Mouse (Mus musculus): ENCODE data around the gene Ccdc60.
A peak's percentile ranks its signal among the peaks of the same experiment; 100 is the strongest.

Ccdc60 gene

DNA sequence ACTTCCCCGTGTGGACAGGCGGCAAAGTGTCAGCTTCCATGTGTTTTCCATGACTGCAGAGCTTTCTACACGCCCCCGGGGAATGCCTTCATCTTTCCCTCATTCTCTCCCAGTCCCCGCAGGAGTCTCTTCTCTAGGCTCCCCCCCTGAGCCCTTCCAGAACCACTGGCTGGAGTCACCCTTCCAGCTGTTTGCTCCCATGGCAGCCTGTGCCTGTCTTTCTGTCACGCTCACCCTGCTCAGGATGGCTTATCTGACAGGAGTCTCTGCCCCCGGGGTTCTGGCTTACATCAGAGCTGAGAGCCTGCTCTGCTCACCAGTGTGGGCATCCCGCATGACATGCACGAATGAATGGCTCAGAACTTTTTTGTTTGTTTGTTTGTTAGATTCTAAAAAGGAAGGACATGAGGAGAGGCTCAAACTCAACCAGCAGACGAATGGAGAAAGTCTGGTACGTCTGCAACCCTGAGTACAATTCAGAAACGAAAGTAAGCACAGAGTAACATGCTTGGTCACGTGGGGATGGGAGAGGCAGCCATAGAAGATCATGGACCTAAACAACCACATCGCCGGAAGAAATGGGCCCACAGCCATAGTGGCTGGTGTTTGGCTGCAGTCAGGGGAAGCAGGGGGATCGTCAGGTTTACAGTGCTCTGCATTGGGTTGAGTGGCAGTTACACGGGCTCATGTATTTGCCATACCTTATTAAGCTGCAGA, 17.1 kb downstream of the Ccdc60 start:
- no peak for DNase-seq (ENCODE audit: low spot score)

DNA sequence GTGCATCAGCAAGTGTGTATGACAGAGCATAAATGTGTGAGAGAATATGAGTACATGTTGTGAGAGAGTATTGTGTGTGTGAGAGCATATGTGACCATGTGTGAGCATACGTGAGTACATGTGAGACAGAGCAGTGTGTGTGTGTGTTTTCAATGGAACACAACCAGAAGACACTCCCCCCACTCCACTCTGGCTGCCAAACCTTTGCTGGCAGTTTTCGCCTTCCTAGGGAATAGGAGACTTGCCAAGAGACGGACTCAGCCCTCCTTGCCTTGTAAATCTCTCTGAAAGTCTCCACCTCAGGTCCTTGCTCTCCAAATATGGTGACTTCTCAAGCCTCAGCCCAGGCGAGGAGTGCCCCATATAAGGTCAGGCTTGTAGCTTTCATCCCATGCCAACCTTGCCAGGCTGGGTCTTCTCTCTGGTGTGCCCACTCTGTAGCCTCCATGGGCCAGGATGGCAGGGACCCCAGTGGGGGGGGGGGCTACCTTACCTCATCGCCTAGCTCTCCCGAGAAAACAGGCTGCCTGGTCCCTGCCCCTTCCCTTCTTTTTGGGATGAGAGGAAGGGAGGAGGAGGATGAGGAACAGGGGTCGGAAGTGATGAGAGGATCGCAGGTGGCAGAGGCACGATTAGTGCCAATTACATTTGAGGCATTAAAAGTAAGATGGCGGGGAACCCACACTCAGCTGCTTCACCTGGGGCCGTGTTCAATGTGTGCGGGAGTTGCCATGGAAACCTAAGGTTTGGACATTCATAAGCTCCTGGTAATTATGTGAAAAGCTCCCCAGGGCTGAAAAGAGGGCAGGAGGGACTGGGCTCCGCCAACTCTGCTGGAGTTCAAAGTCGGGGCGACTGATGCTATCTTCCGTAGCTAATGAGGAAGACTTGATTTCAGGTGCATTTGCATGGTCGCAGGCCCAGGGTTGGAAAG, 19.3 kb downstream of the Ccdc60 start:
- no peak for DNase-seq (ENCODE audit: low spot score)

DNA sequence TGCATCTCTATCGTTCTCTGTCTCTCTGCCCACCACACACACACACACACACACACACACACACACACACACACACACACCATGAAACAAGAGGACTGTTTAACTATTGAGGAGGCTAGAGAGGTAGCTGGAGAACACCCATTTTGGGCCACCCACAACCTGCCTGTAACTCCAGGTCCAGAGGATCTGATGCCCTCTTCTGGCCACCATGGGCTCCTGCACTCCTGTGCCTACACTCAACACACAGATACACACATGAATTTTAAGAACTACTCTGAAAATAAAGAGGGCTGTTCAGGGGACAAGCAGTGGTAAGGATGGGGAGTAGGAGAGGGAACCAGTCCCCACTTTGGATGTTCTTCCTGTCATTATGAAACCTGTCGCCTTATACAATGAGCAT, 26.1 kb downstream of the Ccdc60 start:
- DNase-seq (ENCODE audit: low spot score): no peak

DNA sequence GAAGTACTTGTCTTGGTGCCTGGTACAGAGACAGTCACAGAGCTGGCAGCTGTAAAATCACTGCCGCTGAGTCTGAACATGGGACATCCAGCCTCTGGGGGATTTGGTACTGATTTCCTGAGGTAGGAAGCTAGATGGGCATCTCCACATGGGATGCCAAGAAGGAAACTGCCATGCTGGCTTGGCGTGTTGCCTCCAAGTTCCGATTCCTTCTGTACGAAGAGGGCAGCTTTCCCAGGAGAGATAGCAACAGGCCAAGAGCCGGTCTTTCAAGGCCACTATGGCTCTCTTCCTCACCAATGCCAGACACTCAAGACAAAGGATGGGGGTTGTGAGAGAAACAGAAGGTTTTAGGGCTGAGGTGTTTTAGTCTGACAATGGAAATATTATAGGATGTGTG, 26.8 kb downstream of the Ccdc60 start:
- DNase-seq (ENCODE audit: low spot score): no peak

DNA sequence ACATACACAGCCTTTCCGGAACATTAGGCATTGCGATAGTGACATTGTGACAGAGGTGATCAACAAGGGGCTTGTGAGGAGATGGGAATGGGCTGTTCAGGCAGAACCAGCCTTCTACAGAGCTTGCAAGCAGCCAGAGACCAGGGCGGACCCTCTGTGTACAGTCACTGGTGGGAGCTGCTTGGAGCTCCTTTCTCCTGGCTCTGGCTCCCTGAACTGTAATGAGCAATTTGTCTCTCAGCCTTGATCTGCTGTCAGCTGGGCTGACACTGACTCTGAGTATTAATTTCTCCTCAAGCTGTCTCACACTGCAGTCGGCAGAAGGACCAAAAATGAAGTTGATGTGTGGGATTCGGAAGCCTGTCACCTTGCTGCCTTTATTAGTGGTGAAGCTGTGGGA, 28.4 kb downstream of the Ccdc60 start:
- DNase-seq (ENCODE audit: low spot score): no peak

DNA sequence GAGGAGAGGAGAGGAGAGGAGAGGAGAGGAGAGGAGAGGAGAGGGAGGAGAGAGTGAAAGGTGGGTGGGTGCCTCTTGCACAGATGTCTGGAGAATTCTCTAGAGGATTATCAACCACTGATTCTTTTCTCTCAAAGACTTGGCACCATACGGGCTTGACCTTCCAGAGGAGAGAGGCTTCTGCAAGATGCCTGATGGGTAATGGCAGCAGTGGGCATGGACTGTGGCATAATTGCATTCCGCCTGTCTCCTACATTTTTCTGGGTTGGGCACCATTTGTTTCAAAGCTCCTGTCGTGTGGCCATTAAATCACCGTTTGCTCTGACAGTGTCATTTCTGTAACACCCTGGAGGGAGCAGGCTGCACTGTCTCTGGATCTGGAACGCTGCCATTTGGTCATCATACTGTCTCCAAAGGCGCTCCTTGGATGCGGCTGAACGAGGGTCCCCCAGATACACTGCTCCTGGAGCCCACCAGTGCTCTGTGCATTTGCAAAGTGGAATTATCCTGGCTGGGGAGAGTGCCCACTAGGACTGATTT, 30.4 kb downstream of the Ccdc60 start:
- no peak for DNase-seq (ENCODE audit: low spot score)

DNA sequence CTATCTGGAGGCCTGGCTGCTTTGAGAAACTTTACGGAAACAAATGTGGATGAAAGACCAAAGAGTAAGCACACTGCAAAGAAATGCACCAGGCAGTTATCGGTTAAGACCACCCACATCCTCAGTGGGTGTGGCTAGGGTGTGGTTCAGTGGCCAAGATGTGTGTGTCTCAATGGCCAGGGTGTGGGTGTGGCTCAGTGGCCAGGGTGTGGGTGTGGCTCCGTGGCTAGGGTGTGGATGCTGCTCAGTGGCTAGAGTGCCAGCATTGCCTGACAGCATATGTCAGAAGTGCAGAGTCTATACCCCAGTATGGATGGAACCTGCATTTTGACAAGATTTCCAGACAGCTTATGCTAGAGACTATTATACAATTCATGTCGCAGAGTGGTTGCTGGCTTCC, 34.9 kb downstream of the Ccdc60 start:
- DNase-seq (ENCODE audit: low spot score): no peak

DNA sequence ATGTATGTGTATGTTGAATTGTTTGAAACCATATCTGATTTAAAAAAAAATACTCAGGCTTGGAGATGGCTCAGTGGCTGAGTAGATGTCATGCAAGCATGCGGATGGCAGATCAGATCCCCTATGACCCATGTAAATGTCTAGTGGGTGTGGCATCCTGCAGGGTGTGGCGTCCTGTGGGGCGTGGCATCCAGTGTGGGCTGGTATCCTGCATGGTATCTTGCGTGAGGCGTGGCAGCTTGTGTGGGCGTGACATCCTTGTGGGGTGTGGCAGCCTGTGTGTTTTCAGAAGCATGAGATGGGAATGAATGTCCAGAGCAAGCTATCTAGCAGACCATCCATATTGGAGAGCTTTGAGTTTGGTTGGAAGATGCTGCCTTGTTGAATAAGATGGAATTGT, 36.6 kb downstream of the Ccdc60 start:
- DNase-seq (ENCODE audit: low spot score): no peak

DNA sequence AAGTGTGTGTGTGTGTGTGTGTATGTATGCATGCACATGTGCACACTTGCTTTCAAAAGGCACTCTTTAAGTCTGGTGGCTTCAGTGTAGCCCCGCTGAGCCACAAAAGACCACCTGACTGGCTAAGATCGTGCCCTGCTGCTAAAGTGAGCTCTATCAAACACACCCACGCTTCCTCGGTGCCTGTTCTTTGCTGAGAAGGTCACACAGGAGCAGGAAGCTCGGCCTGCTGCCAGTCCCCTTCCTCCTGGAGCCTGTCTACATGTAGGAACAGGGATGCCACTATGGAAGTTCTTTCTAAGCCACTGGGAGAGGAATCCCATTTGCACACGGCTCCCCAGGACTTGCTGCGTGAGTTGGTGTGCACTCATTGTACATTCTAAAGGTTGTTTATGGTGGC, 42.1 kb downstream of the Ccdc60 start:
- DNase-seq (ENCODE audit: low spot score): no peak

DNA sequence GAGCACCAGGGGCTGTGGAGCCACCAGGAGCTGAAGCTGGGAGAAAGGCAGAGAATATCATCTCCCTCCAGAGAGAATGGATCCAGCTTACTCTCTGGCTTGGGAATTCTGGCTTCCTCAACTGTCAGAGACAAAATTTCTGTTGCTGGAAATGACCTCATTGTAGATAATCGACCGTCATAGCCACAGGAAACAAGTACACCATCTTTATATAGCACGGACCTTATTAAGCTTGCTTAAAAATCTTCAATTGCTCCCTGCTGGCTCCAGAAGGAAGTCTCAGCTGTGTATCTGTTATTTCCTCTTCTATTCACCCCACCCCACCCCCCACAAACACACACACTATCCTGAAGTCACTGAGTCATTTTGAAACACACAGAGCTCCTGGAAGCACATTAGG, 44.3 kb downstream of the Ccdc60 start:
- DNase-seq (ENCODE audit: low spot score): no peak

DNA sequence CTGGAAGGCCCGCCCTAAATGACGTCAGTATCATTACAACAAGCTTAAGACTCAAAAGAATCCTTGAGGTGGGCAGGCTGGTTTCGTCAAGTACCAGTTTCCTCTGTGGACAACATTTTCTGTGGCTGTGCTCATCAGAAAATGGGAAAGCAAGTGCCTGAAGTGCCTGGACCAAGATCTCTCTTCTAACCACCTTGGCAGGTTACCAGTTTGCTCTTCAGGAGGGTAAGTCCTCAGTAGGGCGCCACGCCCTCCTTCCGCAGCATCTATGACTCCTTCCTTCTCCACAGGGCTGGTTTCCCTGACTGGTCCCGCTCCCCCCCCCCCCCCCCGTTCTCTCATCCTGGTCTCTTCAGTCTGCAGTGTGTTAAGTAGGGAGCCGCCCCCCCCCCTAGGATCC, 45.2 kb downstream of the Ccdc60 start:
- no peak for DNase-seq (ENCODE audit: low spot score)

DNA sequence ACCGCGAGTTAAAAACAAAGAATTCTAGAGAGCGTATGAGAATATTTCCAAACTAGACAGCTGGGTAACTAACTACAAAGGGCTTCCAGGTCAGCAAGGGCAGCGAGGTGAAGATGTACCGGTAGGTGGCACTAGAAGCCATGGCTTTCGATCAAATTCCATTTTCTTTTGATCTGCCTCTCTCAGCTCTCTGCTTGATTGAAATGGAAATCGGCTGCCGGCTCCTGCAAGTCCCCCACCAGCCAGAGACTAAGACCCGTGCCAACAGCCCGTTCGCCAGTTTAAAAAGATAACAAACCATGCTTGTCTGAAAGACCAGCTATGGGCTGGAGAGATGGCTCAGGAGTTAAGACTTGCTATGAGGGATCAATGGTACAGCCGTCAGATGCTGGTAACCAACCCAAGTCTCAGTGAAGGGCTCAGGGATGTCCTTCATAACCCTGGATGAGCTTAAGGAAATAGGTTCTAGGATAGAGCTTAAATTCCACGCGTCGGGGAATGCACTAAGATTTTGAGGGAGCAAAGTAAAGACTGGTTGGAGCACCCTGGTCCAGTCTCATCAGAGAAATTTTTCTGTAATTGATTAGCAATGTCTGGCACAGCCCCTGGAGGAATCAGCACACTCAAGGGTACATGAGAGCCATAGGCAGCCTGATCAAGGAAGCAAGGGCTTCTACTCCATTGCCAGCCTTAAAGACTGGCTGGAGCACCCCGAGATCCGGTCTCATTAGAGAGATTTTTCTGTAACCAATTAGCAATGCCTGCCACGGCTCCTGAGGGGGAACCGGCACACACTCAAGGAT, 56.7 kb downstream of the Ccdc60 start:
- peak; percentile 33 for DNase-seq (ENCODE audit: low spot score)

DNA sequence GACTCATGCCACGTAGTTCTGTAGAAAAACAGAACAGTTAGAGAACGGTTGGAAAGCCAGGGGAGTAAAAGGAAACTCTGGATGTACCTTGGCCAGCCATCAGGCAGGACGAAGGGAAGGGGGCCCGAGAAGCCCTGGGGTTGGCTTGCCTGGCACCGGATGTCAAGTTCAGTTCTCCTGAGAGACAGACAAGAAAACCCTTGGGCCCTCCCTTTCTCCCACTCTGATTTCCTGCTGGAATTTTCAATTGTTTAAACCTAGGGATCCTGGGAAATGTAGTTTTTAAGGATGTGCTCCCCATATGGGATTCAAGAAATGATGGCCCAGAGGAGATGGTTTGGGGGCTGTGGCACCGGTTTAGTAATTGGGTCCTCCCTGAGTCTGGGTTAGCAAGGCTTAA, 60.4 kb downstream of the Ccdc60 start:
- DNase-seq (ENCODE audit: low spot score): no peak

DNA sequence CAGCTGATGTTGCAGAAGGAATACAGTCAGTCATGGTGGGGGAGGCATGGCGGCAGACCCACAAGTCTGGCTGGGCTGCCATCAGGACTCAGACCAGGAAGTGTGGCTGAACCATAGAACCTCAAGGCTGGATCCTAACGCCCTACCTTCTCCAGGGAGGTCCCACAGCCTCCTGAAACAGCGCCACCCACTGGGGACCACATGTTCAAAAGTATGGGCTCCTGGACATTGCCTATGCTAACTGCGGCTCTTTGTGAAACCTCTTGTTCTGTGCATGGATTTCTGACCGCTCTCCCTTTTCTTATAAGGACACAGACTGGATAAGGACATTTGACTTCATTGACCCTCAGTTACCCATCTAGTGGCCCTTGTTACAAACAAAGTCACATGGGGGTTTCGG, 64.8 kb downstream of the Ccdc60 start:
- DNase-seq (ENCODE audit: low spot score): no peak

DNA sequence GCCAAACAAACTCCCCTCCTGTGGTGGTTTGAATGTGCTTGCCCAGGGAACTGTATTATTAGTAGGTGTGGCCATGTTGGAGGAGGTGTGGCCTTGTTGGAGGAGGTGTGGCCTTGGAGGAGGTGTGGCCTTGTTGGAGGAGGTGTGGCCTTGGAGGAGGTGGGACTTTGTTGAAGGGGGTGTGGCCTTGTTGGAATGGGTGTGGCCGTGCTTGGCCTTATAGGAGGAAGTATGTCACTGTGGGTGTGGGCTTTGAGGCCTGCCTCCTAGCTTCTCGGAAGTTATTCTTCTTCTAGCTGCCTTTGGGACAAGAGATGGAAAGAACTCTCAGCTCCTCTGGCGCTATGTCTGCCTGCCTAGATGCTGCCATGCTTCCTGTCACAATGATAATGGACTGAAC, 66.9 kb downstream of the Ccdc60 start:
- DNase-seq (ENCODE audit: low spot score): no peak

DNA sequence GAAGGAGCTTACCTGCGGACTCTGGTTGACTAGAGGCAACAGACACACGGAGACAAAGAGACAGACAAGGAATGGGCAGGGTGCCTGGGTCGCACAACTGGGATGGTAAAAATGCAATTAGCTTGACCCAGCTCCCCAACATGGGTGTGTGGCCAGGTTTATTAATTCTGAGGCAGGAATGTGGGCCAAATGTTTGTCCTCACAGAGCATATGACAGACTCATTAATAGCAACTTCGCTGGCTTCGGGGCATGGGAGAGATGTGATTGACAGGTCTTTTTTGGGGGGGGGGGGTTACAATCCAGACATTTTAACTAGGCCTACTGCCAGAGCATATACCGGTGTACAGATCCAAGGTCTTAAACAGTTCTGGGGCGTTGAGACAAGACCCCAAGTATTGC, 69.5 kb downstream of the Ccdc60 start:
- no peak for DNase-seq (ENCODE audit: low spot score)

DNA sequence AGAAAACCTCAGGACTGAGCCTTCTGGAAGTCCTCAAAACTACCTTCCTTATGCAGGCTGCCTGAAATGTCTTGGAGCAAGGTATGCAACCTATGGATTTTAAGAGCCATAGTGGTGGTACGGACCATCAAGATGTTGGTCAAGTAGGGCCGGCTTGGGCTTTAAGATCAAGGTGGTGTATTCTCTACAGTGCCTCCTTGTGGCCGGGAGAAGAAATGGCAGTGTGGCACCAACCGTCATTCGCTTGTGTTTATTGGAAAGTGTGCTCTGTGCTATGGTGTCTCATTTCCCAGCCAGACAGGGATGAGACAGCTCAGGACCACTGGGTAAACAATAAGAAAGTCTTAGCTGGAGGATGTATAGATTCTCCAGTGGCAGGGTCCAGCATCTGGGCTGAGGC, 76.1 kb downstream of the Ccdc60 start:
- no peak for DNase-seq (ENCODE audit: low spot score)

DNA sequence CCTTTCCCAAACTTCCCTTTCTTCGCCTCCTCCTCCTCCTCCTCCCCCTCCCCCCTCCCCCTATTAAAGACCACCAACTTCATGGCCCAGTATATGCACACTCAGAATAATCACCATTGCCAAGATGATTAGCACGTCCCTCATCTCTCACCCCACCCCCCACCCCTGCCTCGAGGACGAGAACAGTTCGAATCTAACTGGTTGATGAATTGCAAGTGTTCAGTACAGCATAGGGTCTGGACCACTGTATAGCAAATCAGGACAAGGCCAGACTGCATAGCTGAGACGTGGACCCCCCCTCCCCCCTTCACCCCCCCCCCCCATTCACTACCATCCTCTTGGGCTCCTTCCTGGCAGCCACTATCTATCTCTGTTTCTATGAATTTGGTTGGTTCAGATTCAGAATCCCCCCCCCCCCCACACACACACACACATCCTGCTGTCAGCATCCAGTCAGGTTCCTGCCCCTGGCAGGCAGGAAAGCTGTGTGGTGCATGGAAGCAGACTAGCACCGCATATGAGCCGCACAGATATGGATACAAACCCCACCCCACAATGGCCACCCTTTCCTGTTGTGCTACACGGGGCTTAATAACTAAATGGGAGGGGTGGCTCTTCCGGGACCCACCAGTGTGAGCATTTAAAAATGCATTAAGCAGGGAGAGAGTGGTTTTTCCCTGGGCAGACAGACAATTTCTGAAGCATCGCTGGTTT, 79.2 kb downstream of the Ccdc60 start:
- no peak for DNase-seq (ENCODE audit: low spot score)

DNA sequence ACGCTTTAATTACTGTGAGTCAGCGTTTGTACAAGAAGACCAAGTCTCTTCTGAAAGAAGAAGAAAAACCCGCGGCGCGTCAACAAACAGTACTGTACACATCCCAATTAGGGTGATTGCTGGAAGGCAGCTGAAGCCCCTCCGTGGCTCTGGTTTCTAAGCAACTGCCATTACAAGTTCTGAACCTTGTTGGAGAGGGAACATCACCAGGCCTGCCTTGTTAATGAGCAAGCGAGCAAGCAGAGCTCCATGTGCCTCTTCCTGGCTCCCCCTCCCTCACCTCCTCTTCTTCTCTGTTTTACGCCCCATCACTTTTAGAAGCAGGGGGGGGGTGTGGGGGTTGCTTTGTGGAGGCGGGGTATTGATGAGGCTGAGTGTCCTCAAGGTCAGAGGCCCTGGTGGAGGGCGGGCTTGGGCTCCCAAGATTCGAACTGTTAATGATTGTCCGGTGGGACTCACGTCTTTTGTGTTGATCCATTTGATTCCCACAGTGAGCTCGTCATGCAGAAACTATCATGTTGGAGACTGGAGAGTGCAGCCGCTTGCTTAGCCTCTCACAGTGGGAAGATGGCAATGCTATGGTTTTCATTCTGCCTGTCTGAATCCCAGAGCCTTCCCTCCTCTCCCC, 79.9 kb downstream of the Ccdc60 start:
- peak; percentile 3 for DNase-seq (ENCODE audit: low spot score)

DNA sequence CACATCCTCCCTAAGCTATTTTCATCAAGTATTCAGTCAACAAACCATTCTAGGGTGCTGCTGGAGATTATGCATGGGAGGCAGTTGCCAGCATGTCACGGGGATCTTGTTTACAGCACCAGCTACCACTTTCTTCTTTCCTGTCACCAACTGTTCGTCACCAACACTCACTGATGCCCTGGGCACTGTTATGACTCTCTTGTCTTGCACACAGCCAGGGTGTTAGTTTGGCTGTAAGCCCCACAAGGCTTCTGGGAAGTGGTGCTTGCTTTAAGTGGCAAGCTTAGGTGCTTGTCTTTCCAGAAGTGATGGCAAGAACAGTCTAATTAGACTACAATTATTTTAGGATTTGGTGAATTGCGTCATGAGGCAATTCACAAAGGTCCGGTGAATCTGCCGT, 86.1 kb downstream of the Ccdc60 start:
- no peak for DNase-seq (ENCODE audit: low spot score)

DNA sequence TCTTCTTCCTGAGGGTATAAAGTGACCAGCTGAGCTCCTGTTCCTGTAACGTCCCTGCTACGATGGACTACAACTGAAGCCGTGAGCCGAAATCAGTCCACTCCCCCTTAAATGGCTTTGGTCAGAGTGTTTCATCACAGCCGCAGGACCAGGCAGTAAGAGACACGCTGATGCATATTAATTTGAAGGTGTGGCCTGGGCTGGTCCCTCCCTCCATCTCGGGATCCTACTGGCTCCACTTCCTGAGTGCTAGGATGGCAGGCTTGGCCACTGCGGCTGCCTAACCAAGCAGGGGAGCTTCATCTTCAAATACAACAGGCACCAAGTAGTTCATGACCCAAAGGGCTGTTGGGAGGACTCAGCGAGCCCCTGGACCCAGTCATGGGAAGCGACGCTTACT, 94.3 kb downstream of the Ccdc60 start:
- DNase-seq (ENCODE audit: low spot score): no peak

Data from left cerebral cortex, adult 11 months (tissue).